Mouse (Mus musculus): ENCODE data around the gene Nol6. TPM values are rescaled to one million over a fixed set of nuclear protein-coding genes. Genes with fewer than 3 reads are reported as not detected.

Nol6 gene
- 13.0 and 13.2 TPM in 2 replicates for polyA plus RNA-seq (2015; fragmentation: Nextera tagmentation; extraction: Ambion mirVana)

GRCm38 (mm10) chr4:41124180-41124951, at the start of gene Nol6:
Gene Nol6 (minus strand): TSS chr4:41124455.

DNA sequence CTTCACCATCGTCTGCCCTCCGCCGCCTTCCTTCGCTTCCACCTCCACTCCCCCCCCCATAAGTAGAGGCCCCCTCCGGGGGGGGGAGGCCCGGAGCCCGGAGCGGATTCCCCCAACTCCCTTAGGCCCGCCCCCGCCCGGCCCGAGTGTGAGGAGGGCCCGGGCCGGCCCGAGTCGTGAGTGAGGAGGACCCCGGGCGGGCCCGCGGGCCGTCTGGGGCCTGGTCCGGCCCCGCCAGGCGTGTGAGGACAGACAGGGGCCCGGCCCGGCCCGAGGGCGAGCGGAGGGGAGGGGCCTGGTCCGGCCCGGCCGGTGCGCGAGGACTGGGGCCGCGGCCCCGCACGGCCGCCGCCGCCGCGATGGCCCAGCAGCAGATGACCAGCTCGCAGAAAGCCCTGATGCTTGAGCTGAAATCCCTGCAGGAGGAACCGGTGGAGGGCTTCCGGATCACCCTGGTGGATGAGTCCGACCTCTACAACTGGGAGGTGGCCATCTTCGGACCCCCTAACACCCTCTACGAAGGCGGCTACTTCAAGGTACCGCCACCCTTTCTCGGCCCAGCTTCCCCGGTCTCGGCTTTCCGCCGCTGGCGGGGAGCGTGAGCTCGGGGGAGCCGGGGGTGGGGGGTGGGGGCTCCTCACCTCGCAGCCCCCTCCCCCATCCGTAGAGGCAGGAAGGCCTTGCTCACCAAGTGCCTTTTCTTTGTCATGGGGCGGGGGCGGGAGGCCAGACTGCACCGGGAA, 11.6 kb upstream of the Nol6 start, which contains the start of gene Ube2r2:
TSS of gene Ube2r2 (plus strand) at position 33 of the 743 bp plus-strand sequence.

DNA sequence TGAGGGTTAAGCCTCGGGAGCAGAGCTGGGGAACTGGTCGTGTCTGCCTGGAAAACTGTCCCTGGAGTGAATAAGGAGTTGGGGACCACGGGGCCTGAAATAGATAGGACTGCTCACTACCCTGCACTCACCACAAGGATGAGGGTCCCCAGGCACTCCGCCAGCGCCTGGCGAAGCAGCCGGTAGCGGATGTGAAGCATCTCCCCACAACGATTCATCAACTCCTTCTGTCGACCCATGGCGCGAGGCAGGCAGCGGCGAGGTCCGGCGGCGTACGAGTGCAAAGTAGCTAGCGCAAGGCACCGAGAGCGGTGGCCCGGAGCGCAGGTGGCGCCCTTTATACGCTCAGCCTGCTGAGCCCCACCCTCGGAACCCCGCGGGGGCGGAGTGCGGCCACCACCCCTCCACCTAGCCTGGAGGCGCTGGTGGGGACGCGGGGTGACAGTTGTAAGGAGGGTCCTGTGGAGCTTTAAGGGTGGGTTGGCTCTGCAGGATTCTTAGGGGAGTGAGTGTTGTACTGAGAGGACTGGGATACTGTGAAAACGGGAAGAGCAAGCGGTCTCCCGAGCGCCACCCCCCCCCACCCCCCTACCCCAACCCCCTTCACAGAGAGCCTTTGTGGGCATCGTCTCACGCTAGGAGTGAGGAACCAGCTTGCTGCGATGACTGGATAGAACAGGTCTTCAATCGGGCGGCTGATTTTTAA, 26.2 kb downstream of the Nol6 start, which contains the start of gene Aqp3:
TSS of gene Aqp3 (minus strand) at position 313 of the 706 bp plus-strand sequence.

Other genes with a start within 250 kb of the Nol6 start
- not detected in 2 replicates for gene Spink4, start 204.4 kb downstream of the Nol6 start, polyA plus RNA-seq (2015; fragmentation: Nextera tagmentation; extraction: Ambion mirVana)
- 203 and 224 TPM in 2 replicates for gene Bag1, start 176.2 kb downstream of the Nol6 start, polyA plus RNA-seq (2015; fragmentation: Nextera tagmentation; extraction: Ambion mirVana)
- 105 and 114 TPM in 2 replicates for gene Chmp5, start 176.0 kb downstream of the Nol6 start, polyA plus RNA-seq (2015; fragmentation: Nextera tagmentation; extraction: Ambion mirVana)
- gene Nfx1, start 153.5 kb downstream of the Nol6 start, polyA plus RNA-seq (2015; fragmentation: Nextera tagmentation; extraction: Ambion mirVana) = 31.7 and 34.0 TPM in 2 replicates
- gene Aqp7, start 76.3 kb downstream of the Nol6 start, polyA plus RNA-seq (2015; fragmentation: Nextera tagmentation; extraction: Ambion mirVana) = 1.9 and 2.2 TPM in 2 replicates
- 106 and 129 TPM in 2 replicates for gene Aqp3, start 26.3 kb downstream of the Nol6 start, polyA plus RNA-seq (2015; fragmentation: Nextera tagmentation; extraction: Ambion mirVana)
- 69.6 and 75.9 TPM in 2 replicates for gene Ube2r2, start 11.3 kb upstream of the Nol6 start, polyA plus RNA-seq (2015; fragmentation: Nextera tagmentation; extraction: Ambion mirVana)
- gene Ubap2, start 150.7 kb upstream of the Nol6 start, polyA plus RNA-seq (2015; fragmentation: Nextera tagmentation; extraction: Ambion mirVana) = 25.4 and 32.7 TPM in 2 replicates
- gene Dcaf12, start 190.4 kb upstream of the Nol6 start, polyA plus RNA-seq (2015; fragmentation: Nextera tagmentation; extraction: Ambion mirVana) = 41.5 and 43.2 TPM in 2 replicates
- 42.1 and 48.8 TPM in 2 replicates for gene Ubap1, start 224.5 kb upstream of the Nol6 start, polyA plus RNA-seq (2015; fragmentation: Nextera tagmentation; extraction: Ambion mirVana)